Mouse (Mus musculus) neural tube, embryonic 10.5 days (tissue): ENCODE results near the gene Il5.

Experiments
- DNase-seq: peaks from one replicate; pipeline ENCODE4 v3.0.0-alpha.2; 2017; ENCODE audit warnings: low spot score; ENCODE audit errors: extremely low spot score

Il5 gene

GRCm38 (mm10) chr11:53720715-53721114 is at the start of gene Il5:
TSS of gene Il5 (plus strand) at chr11:53720794.
- DNase-seq: no peak

DNA sequence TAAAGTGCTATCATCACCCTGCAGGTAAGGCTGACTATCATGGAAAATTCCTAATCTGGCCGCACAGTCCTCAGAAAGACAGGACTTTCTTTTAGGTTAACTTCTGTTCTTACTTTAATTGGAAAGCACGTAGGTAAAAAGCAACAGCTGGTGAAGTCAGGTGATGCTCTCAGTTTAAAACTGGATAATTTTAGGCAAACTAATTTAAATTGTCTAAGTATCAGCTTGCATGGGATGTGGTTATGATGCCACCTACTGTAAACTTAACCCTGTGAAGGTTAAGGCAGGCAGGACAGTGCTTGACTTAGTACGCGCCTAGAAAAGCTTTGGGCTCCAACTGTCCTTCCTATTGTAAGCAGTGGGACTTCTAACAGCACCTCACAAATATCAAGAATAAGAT is 49.2 kb upstream of the Il5 start:
- no peak for DNase-seq

GRCm38 (mm10) chr11:53680141-53680540 is 40.5 kb upstream of the Il5 start:
- DNase-seq: no peak

GRCm38 (mm10) chr11:53681686-53682085 is 38.9 kb upstream of the Il5 start:
- DNase-seq: no peak

- DNase-seq: no peak
Measured at GRCm38 (mm10) chr11:53682170-53682569, 38.4 kb upstream of the Il5 start.

- no peak for DNase-seq
Measured at GRCm38 (mm10) chr11:53682994-53683530, 37.5 kb upstream of the Il5 start.

- peak; percentile 14 for DNase-seq
Measured at GRCm38 (mm10) chr11:53691979-53692378, 28.6 kb upstream of the Il5 start.

GRCm38 (mm10) chr11:53698521-53698920 is 22.1 kb upstream of the Il5 start:
- no peak for DNase-seq

GRCm38 (mm10) chr11:53699351-53699750 is 21.2 kb upstream of the Il5 start:
- DNase-seq: no peak

DNA sequence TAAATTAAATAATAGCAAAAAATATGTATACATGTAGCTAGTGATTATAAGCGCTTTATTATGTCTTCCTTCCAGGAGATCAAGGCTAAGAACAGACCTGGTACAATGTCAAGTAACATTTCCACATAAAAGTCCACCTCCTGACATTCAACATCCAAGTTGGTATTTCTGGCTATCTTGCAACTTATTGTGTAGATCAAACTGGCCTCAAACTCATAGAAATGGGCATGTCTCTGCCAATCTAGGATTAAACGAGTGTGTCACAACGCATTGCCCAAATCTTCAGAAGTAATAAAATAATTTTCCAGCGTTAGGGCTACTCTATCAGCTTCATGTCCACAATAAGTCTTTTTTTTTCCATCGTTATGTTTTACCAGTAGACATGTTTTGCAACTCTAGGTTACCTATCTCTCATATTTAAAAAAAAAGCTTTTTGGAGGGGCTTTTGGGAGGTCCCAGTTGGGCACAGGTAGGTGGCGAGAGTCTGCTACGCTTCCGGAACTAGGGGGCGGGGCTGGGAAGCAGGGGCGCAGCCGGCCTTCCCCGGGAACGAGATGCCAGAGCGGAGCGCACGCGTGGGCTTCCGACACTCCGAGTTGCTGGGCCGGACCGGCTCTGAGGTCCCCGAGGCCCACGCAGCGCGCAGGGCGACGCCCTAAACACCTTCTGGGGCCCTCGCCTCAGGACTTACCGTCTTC is 14.2 kb upstream of the Il5 start:
- no peak for DNase-seq

DNA sequence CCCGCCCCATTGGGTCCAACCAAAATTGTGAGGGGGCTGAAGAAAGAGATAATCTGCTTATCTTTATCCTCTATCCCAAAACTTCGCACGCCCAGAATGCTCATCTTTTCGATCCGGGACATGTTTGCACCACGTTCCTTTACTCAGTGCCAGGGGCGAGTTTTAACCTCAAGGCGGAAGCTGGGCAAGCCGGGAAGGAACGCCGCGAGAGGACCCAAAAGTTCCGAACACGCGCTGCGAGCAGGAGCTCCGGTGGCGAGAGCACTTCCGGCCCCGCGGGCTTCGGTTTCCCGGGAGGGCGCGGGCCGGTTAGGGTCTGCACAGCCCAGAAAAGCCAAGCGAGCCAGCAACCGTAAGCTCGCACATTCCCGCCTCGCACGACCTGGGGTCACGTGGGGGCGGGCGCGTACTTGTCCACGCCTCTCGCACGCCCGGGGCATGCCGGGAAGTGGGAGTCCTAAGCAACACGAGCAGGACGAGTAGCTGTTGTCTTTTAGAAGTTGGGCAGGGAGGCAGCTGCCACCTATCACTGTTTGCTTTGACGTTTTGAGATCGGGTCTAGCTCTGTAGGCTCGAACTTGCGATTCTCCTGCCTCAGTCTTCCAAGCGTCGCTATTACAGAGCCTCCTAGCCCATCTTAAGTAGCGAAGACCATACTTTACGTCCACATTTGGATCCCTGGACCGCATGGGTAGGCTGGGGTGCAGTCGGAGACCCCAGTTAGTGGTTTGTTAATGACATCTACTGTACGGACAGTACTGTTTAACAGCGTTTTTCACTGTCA is 13.5 kb upstream of the Il5 start, which contains the start of gene Rad50:
TSS of gene Rad50 (minus strand) at position 386 of the 784 bp plus-strand sequence.
- peak; percentile 89 for DNase-seq

DNA sequence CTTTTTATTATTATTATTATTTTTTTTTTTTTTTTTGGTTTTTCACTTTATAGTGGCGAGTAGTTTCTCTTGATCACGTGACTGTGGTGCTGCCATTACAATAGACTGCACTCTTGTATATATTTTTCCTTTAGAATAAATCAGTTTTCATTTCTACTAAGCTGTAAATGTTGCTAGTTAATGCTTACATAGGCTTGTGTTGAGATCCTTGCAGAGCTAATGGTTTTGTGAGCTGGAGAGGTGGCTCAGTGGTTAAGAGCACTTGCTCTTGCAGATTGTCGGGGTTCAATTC is 12.9 kb upstream of the Il5 start:
- no peak for DNase-seq

DNA sequence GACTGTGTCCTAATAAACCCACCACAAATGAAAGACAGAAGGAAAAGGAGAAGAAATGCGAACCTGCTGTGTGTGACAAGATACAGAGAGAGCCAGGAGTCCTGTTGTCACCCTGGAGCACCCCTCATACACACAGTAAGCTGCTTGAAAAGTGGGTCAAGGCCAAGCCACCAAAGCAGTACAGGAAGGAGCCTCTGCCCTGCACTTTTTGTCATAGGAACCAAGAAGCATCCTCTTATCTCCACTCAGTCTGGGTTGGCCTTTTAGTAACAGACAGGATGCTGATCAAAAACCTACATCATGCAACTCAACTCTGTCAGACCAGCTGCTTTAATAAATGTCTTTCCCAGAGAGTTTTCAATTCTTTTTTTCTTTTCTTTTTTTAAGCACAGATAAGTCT is 893 bp upstream of the Il5 start:
- DNase-seq: no peak

- DNase-seq: no peak
Measured at GRCm38 (mm10) chr11:53731457-53731856, 10.9 kb downstream of the Il5 start.

DNA sequence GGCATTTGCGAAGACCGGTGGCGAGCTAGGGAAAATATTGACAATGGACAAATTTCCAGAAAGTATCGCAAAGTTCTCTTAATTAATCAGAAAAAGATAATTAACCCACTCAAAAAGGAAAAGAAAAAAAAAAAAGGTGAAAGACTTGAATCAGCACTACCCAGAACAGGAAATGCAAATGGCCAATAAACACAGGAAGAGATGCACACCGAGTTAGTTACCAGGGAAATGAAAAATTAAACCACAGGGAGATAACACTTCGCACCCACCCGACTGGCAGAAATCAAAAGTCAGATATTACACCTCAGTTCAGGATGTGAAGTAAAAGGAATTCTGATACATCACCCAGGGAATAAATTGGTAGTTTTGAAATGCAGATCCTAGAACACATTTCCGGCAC is 11.7 kb downstream of the Il5 start:
- DNase-seq: no peak

DNA sequence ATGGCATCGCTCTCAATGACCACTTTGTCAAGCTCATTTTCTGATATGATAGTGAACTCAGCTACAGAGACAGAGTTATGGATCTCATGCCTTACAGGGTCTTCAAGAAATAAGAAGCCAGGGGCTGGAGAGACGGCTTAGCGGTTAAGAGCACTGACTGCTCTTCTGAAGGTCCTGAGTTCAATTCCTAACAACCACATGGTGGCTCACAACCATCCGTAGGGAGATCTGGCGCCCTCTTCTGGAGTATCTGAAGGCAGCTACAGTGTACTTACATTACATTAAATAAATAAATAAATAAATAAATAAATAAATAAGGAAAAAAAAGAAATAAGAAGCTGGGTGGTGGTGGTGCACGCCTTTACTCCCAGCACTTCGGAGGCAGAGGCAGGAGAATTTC is 13.2 kb downstream of the Il5 start:
- DNase-seq: no peak

DNA sequence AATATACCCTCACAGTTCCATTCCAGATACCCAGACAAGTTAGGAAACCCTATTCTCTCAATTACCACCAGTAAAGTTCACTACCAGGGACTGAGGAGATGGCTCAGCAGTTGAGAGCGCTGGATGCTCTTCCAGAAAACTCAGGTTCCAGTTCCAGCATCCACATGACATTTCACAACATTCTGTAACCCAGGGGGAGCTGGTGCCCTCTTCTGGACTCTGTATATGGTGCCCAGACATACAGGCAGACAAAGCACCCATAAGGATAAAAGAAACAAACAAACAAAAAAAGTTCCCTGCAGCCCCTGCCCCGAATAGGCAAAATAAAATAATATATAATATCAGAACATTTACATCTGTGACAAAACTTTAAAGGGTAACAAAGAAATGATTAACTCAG is 13.8 kb downstream of the Il5 start:
- no peak for DNase-seq

DNA sequence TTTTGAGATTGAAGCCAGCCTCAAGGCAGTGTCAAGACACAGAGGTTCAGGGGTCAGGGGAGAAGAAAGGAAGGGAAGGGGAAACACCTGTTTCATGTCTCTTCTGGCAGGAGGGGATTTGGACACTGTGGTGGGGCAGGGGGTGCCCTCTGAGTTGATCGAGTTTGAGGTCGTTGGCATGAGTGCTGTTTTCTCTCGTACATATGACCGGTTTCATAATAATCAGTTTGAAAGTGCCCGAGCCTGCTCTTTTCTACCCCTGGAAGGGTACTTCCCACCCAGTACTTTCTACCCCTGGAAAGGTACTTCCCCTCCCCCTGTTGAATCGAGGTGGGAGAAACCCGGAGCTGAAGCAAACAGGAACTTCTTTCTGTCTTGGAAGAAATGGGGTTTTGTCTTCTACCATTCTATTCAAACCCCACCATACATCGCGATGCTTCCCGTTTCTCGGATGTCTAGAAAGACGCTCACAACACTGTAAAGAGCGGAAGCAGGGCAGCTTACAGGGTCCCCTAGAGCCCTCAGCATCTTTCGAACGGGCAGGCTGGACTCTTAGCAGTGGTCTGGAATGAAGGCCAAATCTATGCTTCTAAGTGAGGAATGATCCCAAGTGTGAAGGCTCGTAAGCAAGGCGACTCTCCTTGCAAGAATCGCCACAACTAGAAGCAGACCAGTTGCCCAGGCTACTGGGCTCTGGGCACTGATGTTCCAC is 14.5 kb downstream of the Il5 start:
- DNase-seq: no peak

DNA sequence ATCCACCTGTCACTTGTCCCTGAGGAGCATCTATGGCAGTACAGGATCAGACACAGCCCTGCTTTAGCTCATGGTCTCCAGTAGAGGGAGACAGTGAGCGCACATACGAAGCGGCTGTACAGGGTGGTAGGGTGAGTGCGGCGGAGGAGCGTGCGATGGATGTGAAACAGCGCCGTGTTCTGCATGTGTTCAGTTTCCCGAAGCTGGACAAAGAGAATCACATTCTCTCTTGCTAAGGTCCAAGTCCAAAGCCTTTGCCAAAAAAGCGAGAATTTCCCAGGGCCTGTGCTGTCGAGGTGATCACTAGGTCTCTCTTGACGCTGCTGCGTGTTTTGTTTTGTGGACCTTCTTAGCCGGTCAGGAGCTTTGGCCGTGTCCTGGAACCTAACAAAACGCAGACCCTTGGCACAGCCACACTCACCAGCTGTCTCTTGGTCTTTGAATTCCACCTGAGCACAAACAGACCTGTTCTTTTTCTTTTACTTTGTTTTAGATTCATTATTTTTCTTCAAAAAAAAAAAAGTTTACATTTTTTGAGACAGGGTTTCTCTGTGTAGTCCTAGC is 15.2 kb downstream of the Il5 start:
- DNase-seq: peak; percentile 67

GRCm38 (mm10) chr11:53736771-53737572 is 16.4 kb downstream of the Il5 start:
- DNase-seq: peak; percentile 70

DNA sequence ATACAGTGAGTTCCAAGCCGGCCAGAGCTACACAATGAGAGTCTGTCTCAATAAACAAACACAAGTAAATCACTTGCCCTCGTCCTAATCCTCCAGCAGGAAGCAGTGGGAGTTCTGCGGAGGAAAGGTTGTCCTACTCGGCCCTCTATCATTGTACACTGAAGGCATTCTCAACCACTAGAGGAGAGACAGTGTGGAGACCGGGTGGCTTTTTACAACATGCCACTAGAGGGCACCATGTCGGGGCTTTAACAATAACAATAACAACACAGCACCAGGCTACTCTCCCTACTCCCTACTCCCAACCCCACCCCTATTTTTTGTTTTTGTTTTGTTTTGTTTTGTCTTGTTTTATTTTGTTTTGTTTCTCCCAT is 17.0 kb downstream of the Il5 start:
- DNase-seq: no peak
